Mouse (Mus musculus): ENCODE results near the gene Tubgcp6. TPM values are rescaled to one million over a fixed set of nuclear protein-coding genes. Genes with fewer than 3 reads are reported as not detected.
A peak's percentile ranks its signal among the peaks of the same experiment; 100 is the strongest.

The Tubgcp6 gene
- polyA plus RNA-seq, 1 experiment from 2014 or later: 9.1 TPM

DNA sequence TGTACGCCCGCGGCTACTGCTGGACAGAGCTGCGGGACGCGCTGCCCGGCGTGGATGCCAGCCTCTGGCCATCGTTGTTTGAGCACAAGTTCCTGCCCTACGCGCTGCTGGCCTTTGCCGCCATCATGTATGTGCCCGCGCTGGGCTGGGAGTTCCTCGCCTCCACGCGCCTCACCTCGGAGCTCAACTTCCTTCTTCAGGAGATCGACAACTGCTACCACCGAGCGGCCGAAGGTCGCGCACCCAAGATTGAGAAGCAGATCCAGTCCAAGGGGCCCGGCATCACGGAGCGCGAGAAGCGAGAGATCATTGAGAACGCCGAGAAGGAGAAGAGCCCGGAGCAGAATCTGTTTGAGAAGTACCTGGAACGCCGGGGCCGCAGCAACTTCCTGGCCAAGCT is 55.3 kb downstream of the Tubgcp6 start:
- H3K4me3 ChIP-seq (ENCODE audit: low read length): peak overlapping the region; percentile 3; the same call in 1 of the 2 replicates
- no peaks in the 10 kb centered on the region for H3K9me3 ChIP-seq (replicated peaks; ENCODE audit: control insufficient read depth, low read length)
- H3K27me3 ChIP-seq (ENCODE audit: control insufficient read depth, insufficient read depth, low read length): peaks cover 27% of the 10 kb centered on the region
- no peak for ATAC-seq (replicated peaks; ENCODE audit: extremely low read depth, insufficient read depth, low FRiP score)
- H3K9ac ChIP-seq (ENCODE audit: low read length): no peak overlapping the region
- 26% methylated on average over 35 of the region's 35 CpGs for WGBS
- H3K36me3 ChIP-seq (ENCODE audit: control insufficient read depth, insufficient read depth): no peaks in the 10 kb centered on the region
- H3K4me1 ChIP-seq (ENCODE audit: control insufficient read depth, insufficient read depth, low read length): no peaks in the 10 kb centered on the region
- H3K4me2 ChIP-seq (ENCODE audit: low read depth, low read length): peak overlapping the region; percentile 39
- no peak overlapping the region for H3K27ac ChIP-seq (ENCODE audit: low read length)

DNA sequence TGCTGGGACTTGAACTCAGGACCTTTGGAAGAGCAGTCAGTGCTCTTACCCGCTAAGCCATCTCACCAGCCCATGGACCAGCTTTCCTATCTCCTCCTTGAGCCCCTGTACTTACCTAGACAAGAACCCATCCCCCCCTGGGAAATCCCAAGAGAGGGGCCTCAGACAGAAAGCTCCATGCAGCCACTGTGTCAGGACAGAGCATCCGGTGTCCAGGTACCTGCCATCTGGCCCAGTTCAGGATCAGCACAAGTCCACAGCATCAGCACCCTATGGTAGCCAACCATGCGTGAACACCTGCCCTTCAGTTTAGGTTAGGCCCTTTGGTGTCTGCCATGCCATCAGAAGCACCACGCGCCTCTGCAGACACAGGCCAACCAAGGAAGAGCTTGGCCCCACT is 58.0 kb downstream of the Tubgcp6 start:
- ATAC-seq (replicated peaks; ENCODE audit: extremely low read depth, insufficient read depth, low FRiP score): no peak

DNA sequence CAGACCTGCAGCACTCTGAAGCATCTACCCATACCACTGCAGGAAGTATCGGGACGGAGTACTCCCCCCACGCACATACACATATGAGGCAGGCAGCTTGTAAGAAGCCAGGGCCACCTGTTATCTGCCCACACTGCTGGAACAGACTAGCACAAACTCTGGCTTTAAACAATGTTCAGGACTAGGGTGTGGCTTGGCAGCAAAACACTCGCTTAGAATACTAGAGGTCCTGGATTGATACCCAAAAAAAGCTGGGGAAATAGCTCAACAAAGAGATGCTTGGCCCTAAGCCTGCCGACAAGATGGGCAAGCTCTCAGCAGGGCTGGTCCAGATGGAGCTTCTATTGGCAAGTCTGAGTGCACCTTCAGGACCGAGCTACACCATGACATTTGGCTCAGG is 59.4 kb downstream of the Tubgcp6 start:
- no peaks in the 10 kb centered on the region for H3K36me3 ChIP-seq (ENCODE audit: control insufficient read depth, insufficient read depth)
- H3K27me3 ChIP-seq (ENCODE audit: control insufficient read depth, insufficient read depth, low read length): peaks cover 41% of the 10 kb centered on the region
- WGBS: 75% methylated on average over 6 of the region's 6 CpGs
- no peaks in the 10 kb centered on the region for H3K9me3 ChIP-seq (replicated peaks; ENCODE audit: control insufficient read depth, low read length)
- H3K9ac ChIP-seq (ENCODE audit: low read length): no peak overlapping the region
- H3K27ac ChIP-seq (ENCODE audit: low read length): no peak overlapping the region
- no peak for ATAC-seq (replicated peaks; ENCODE audit: extremely low read depth, insufficient read depth, low FRiP score)
- H3K4me2 ChIP-seq (ENCODE audit: low read depth, low read length): no peak overlapping the region
- 0 out of 2 replicates have a peak, but pooled peaks cover 7% of the 10 kb centered on the region for H3K4me1 ChIP-seq (ENCODE audit: control insufficient read depth, insufficient read depth, low read length)
- no peak overlapping the region for H3K4me3 ChIP-seq (ENCODE audit: low read length)

More for the DNA sequence above, 58.0 kb downstream of the Tubgcp6 start:
- no peaks in the 10 kb centered on the region for H3K36me3 ChIP-seq (ENCODE audit: control insufficient read depth, insufficient read depth)
- no peak overlapping the region for H3K4me3 ChIP-seq (ENCODE audit: low read length)
- no peak overlapping the region for H3K27ac ChIP-seq (ENCODE audit: low read length)
- no peaks in the 10 kb centered on the region for H3K9me3 ChIP-seq (replicated peaks; ENCODE audit: control insufficient read depth, low read length)
- 91% methylated on average over 5 of the region's 5 CpGs for WGBS
- peaks cover 38% of the 10 kb centered on the region for H3K27me3 ChIP-seq (ENCODE audit: control insufficient read depth, insufficient read depth, low read length)
- H3K4me2 ChIP-seq (ENCODE audit: low read depth, low read length): no peak overlapping the region
- H3K4me1 ChIP-seq (ENCODE audit: control insufficient read depth, insufficient read depth, low read length): no peaks in the 10 kb centered on the region
- H3K9ac ChIP-seq (ENCODE audit: low read length): no peak overlapping the region

DNA sequence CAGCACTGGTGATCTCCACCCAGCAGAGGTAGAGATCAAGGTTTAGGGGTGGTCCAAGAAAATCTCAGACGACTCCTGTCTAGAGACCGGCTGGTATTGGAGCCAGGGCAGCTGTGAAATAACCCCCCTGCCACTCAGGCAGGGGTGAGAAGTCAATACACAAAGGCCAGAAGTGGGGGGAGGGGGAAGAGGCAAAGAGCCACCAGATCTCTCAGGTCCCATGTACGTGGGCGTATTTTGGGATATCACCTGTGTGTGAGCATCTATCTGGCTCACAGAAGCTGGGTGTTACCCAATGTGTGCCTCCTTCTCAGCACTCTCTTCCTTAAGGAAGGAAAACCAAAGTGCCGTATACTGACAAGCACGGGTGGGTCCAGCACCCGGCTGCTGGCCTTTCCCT is 59.9 kb downstream of the Tubgcp6 start:
- no peak overlapping the region for H3K9ac ChIP-seq (ENCODE audit: low read length)
- ATAC-seq (replicated peaks; ENCODE audit: extremely low read depth, insufficient read depth, low FRiP score): no peak
- no peaks in the 10 kb centered on the region for H3K9me3 ChIP-seq (replicated peaks; ENCODE audit: control insufficient read depth, low read length)
- H3K36me3 ChIP-seq (ENCODE audit: control insufficient read depth, insufficient read depth): no peaks in the 10 kb centered on the region
- no peak overlapping the region for H3K4me3 ChIP-seq (ENCODE audit: low read length)
- 0 out of 2 replicates have a peak, but pooled peaks cover 7% of the 10 kb centered on the region for H3K4me1 ChIP-seq (ENCODE audit: control insufficient read depth, insufficient read depth, low read length)
- no peak overlapping the region for H3K4me2 ChIP-seq (ENCODE audit: low read depth, low read length)
- H3K27me3 ChIP-seq (ENCODE audit: control insufficient read depth, insufficient read depth, low read length): peaks cover 39% of the 10 kb centered on the region
- WGBS: 73% methylated on average over 7 of the region's 7 CpGs
- H3K27ac ChIP-seq (ENCODE audit: low read length): no peak overlapping the region

DNA sequence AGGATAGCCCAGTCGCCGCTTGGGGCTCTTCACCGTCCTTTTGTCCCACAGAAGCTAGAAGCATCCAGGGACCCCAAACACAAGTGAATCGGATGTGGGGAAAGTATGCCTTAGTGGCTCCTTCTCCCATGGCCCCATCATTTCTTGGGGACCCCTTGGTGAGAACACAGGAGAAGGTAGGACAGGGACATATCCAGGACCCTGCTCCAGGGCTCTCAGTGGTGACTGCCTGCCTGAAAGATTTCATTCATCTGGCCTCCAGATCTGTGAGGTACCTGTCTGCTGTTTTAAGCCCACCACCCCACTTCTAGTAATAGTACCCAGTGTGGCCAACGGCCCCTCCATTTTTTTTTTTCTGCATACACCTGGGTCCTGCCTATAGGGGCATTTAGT is 60.4 kb downstream of the Tubgcp6 start:
- Histone ChIP-seq H3K36me3 (ENCODE audit: control insufficient read depth, insufficient read depth) (no peaks in the 10 kb centered on the region), H3K9me3 (replicated peaks; ENCODE audit: control insufficient read depth, low read length) (no peaks in the 10 kb centered on the region), H3K4me1 (ENCODE audit: control insufficient read depth, insufficient read depth, low read length) (0 out of 2 replicates have a peak, but pooled peaks cover 7% of the 10 kb centered on the region), H3K4me2 (ENCODE audit: low read depth, low read length) (no peak overlapping the region), H3K27me3 (ENCODE audit: control insufficient read depth, insufficient read depth, low read length) (peaks cover 39% of the 10 kb centered on the region), H3K4me3 (ENCODE audit: low read length) (no peak overlapping the region), H3K9ac (ENCODE audit: low read length) (no peak overlapping the region), H3K27ac (ENCODE audit: low read length) (no peak overlapping the region)
- 82% methylated on average over 5 of the region's 5 CpGs for WGBS
- no peak for ATAC-seq (replicated peaks; ENCODE audit: extremely low read depth, insufficient read depth, low FRiP score)

DNA sequence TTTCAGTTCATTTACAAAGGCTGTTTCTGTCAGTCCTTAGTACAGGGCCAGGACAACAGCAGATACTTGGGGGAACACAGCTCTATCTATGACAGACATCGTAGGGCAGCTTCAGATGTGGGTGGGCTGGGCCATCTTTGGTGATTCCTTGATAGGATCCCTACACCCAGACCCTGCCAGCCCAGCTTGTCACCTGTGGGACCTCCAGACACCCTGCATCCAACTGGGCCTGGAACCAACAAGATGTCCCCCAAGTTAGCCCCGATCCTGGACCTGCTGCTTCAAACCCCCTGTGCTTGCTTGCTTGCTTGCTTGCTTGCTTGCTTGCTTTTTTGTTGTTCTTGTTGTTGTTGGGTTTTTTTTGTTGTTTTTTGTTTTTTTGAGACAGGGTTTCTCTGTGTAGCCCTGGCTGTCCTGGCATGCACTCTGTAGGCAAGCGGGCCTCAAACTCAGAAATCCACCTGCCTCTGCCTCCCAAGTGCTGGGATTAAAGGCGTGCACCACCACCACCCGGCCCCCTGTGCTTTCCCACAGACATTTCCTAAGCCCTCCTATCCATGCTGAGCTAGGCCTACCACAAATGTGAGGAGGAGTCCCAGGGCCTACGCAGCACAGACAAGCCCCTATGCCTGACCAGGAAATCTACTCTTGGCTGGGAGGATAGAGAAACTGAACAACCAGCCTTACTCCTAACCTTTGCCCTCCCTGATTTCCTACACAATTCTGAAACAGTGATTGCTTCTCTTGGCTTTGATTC is 61.0 kb downstream of the Tubgcp6 start:
- peaks cover 35% of the 10 kb centered on the region for H3K27me3 ChIP-seq (ENCODE audit: control insufficient read depth, insufficient read depth, low read length)
- no peak for ATAC-seq (replicated peaks; ENCODE audit: extremely low read depth, insufficient read depth, low FRiP score)
- no peak overlapping the region for H3K4me3 ChIP-seq (ENCODE audit: low read length)
- no peak overlapping the region for H3K9ac ChIP-seq (ENCODE audit: low read length)
- H3K27ac ChIP-seq (ENCODE audit: low read length): no peak overlapping the region
- 86% methylated on average over 6 of the region's 6 CpGs for WGBS
- no peaks in the 10 kb centered on the region for H3K36me3 ChIP-seq (ENCODE audit: control insufficient read depth, insufficient read depth)
- no peak overlapping the region for H3K4me2 ChIP-seq (ENCODE audit: low read depth, low read length)
- H3K9me3 ChIP-seq (replicated peaks; ENCODE audit: control insufficient read depth, low read length): no peaks in the 10 kb centered on the region
- 0 out of 2 replicates have a peak, but pooled peaks cover 7% of the 10 kb centered on the region for H3K4me1 ChIP-seq (ENCODE audit: control insufficient read depth, insufficient read depth, low read length)

DNA sequence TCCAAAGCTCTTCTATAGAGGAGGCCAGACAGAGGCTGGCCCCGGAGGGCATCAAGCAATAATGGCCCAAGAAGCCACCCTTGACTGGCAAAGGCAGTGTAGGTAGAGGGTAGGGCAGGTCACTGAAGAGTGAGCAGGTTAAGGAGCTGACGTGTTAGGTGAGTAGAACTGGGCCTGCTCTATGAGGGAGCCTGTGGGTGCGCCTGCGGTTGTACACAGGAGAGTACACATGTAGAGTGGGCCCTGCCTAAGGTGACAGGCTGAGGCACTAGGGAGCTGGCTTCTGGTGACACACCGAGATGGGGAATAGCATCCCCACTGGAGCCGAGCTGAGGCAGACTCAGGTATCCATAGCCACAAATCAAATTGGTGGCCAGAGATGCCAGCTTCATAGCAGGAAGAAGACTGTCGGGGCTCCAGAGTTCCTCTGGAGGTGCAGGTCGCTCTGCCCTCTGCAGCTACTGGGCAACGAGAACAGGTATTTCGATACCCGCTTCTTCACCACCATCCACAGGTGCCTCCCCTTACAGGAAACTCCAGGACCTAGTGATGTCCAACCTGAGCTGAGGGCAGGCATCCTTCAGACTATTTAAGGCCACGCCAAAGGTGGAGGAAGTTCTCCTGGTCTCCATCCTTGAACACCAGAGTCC is 62.0 kb downstream of the Tubgcp6 start:
- Histone ChIP-seq H3K36me3 (ENCODE audit: control insufficient read depth, insufficient read depth) (no peaks in the 10 kb centered on the region), H3K9ac (ENCODE audit: low read length) (no peak overlapping the region), H3K9me3 (replicated peaks; ENCODE audit: control insufficient read depth, low read length) (no peaks in the 10 kb centered on the region), H3K27ac (ENCODE audit: low read length) (no peak overlapping the region), H3K4me3 (ENCODE audit: low read length) (no peak overlapping the region), H3K4me1 (ENCODE audit: control insufficient read depth, insufficient read depth, low read length) (0 out of 2 replicates have a peak, but pooled peaks cover 7% of the 10 kb centered on the region), H3K27me3 (ENCODE audit: control insufficient read depth, insufficient read depth, low read length) (peaks cover 26% of the 10 kb centered on the region), H3K4me2 (ENCODE audit: low read depth, low read length) (peak overlapping the region; percentile 87; the same call in 1 of the 2 replicates)
- 87% methylated on average over 12 of the region's 12 CpGs for WGBS
- no peak for ATAC-seq (replicated peaks; ENCODE audit: extremely low read depth, insufficient read depth, low FRiP score)

DNA sequence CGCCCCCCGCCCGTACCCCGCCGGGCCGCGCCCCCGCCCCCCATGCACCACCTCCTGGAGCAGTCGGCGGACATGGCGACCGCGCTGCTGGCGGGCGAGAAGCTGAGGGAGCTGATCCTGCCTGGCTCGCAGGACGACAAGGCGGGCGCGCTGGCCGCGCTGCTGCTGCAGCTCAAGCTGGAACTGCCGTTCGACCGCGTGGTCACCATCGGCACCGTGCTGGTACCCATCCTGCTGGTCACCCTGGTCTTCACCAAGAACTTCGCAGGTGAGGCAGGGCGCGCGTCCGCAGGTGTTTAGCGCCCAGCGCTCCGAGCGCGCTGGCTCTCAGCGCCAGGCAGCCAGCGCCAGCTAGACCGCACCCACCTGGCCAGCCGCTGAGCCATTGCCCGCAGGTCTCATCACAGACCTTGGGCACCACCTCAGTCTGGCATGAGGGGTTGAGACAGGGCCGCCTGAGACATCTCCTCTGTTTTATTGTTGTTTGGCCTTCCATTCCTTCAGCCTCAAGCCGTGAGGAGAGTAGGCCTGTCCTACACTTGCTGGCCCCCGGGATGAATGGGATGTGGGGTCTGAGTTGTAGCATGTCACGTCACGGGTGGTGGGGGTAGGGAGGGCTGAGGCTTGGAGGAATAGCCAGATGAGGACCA is 62.8 kb downstream of the Tubgcp6 start:
- H3K4me2 ChIP-seq (ENCODE audit: low read depth, low read length): peak overlapping the region; percentile 87
- 0 out of 2 replicates have a peak, but pooled peaks cover under 1% of the 10 kb centered on the region for H3K36me3 ChIP-seq (ENCODE audit: control insufficient read depth, insufficient read depth)
- 0 out of 2 replicates have a peak, but pooled peaks cover 7% of the 10 kb centered on the region for H3K4me1 ChIP-seq (ENCODE audit: control insufficient read depth, insufficient read depth, low read length)
- 4% methylated on average over 47 of the region's 48 CpGs for WGBS
- no peak for ATAC-seq (replicated peaks; ENCODE audit: extremely low read depth, insufficient read depth, low FRiP score)
- no peaks in the 10 kb centered on the region for H3K9me3 ChIP-seq (replicated peaks; ENCODE audit: control insufficient read depth, low read length)
- H3K27me3 ChIP-seq (ENCODE audit: control insufficient read depth, insufficient read depth, low read length): peaks cover 26% of the 10 kb centered on the region
- H3K9ac ChIP-seq (ENCODE audit: low read length): peak overlapping the region; percentile 78
- H3K4me3 ChIP-seq (ENCODE audit: low read length): peak overlapping the region; percentile 68
- no peak overlapping the region; the same call in 1 of the 2 replicates for H3K27ac ChIP-seq (ENCODE audit: low read length)
